Mouse (Mus musculus): ENCODE measurements around the gene Ugt1a9.

GRCm38 (mm10) chr1:88228121-88228520 is 157.5 kb downstream of the Ugt1a9 start:
- TF ChIP-seq CTCF (IDR thresholded peaks at IDR 0.05; ENCODE audit: low read depth, low read length) (no peak), POLR2A (IDR thresholded peaks at IDR 0.05; ENCODE audit: insufficient read depth, low read length) (no peak)

All from ES-Bruce4 (cell line).